Mouse (Mus musculus) adrenal gland, postnatal 14 days (tissue): ENCODE measurements around the gene Sp8. TPM values are rescaled to one million over a fixed set of nuclear protein-coding genes. Genes with fewer than 3 reads are reported as not detected.

ENCODE experiments used
- DNase-seq: peaks from one replicate; pipeline ENCODE4 v3.0.0; 2021; ENCODE audit warnings: mixed read lengths
- long read RNA-seq, 2 experiments: library from polyadenylated mRNA; stranded (forward); transcript quantifications; one replicate each; pipeline ENCODE4 v2.0.0; 2021
- total RNA-seq: library from RNA; stranded (reverse); gene quantifications from 2 replicates; pipeline ENCODE4 v1.2.3, GENCODE M21; 2021

The Sp8 gene
- total RNA-seq, result not detected in 2 replicates
- long read RNA-seq, experiment 1, result 0 reads
- long read RNA-seq, experiment 2, result 0 reads

DNA sequence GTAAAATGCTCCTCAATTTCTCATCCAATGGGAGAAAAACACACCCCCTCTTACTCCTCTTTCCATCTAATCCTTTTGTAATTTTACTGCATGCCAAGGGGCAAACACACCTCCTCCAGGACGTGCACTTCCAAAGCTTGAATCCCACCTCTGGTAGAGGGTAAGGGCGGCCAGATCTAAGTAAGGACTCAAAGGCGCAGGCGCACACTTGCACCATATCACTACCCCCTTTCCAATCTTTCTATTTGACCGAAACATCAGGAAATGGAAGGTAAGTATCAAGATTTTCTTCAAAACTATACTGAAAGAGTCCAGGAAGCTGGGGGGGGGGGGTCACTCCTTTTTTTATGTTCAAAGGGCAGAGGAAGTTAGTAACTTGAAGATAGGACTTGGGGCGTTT is at the start of gene Sp8:
Sp8 (plus strand) TSS at position 109 of the 400 bp plus-strand sequence.
- DNase-seq, result no peak

DNA sequence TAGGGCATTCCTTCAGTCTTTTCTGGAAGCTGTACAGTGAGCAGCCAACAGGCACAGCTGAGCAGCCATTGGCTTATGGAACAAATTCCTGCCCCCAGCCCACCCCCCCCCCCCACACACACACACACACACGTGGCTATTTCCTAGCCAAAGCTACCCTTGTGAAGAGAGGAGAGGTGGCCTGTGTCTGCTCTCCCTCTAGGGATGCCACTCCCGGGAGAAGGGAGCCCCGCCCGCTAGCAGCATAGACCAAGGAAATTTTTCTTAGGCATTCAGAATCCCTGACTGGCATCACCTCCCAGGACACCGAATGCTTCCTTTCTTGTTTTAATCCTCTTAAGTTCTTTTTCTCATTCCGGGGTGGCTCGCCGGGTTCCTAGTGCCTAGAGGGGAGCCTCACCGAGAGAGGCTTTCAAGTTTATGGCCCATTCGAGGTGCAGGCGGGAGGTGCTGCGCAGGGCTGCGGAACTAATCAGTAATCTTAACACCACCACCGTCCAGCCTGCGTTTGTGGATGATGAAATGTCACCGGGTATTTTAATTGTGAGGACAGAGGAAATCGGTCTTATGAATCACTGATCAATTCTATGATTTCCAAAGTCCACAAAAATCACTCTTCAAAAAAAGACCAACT is 34.7 kb upstream of the Sp8 start:
- no peak for DNase-seq

GRCm38 (mm10) chr12:118814561-118814960 is 31.6 kb upstream of the Sp8 start:
- DNase-seq, result no peak

GRCm38 (mm10) chr12:118816156-118816555 is 30.0 kb upstream of the Sp8 start:
- DNase-seq, result no peak

GRCm38 (mm10) chr12:118829881-118830280 is 16.2 kb upstream of the Sp8 start:
- no peak for DNase-seq

DNA sequence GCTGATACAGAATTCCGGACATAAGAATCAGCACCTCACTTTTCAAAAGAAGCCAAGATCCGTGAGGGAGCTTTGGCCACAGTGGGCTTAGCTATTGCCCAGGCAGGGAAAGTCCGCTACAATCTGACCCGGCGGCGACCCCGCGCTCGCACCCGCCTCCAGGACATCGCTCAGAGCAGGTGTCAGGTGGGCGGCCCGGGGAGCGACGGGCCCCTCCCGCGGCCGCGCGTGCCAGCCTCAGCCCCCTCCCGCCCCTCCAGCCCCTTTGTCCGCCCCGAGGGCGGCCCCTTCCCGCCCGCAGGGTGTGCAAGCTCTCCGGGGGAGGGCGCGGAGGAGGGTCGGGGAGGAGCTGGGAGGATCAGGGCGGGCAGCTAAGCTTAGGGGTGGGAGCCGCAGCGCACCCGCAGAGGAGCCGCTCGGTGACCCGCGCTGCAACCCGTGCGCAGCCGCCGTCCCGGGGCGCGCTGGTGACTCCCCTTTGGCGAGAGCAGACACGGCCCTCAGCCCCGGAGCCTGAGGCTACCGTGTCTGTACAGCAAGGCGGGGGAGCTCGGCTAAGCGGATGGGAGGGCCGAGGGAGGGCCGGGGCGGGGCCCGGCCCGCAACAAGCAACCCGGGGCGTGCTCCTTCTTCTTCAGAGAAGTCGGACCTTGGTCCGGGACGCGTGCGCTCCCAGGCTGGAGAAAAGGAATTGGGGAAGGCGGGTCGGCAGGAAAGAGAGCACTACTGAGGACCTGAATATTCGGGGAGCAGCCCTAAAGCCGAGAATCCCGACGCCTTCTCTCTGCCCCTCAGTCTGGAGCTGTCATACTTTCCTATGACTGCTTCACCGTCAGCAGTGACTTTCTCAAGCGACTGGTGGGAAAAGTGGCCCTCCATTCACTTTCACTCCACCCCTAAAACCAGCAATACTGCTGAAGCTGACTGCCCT is 9.5 kb upstream of the Sp8 start:
- peak; percentile 49 for DNase-seq

DNA sequence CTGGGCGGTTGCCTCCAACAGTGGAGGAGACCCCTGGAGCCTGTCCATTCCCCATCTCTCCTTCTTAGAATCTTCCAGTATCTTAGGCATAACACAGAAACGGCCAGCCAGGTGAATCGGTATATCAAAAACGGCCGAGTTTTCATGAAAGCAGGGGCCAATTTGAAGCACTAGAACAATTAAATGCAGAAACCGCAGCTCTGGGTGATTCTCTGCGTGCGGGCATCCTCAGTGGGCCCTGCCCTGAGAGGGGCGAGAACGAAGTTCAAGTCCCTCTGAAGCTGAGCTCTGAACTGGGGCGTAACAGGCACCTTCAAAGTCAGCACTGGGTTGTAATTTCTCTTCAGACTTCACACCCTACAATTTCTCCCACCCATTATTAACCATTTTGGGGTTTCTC is 8.8 kb upstream of the Sp8 start:
- DNase-seq, result no peak

- DNase-seq, result no peak
These were observed 7.9 kb upstream of the Sp8 start for GRCm38 (mm10) chr12:118838260-118838659.

- DNase-seq, result no peak
These were observed 6.7 kb upstream of the Sp8 start for GRCm38 (mm10) chr12:118839398-118839797.

DNA sequence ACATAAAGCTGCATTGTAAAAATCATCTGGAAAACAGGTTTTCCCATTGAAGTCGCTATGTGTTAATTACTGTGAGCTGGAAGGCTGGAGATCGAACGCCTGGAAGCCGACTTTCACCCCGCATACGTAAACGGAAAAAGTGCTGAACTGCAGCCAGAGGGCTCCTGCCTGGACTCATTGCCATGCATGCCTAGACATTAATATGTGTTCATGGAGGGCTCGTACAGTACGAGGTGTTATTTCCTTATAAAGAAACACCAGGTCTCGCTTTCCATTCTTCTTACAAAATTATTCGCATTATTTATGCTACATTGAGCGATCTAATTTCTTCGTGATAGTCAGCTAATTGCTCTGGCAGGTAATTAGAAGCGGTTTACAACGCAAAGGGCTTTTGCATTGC is 5.8 kb upstream of the Sp8 start:
- no peak for DNase-seq

- DNase-seq, result no peak
These were observed 5.3 kb upstream of the Sp8 start for GRCm38 (mm10) chr12:118840861-118841260.

DNA sequence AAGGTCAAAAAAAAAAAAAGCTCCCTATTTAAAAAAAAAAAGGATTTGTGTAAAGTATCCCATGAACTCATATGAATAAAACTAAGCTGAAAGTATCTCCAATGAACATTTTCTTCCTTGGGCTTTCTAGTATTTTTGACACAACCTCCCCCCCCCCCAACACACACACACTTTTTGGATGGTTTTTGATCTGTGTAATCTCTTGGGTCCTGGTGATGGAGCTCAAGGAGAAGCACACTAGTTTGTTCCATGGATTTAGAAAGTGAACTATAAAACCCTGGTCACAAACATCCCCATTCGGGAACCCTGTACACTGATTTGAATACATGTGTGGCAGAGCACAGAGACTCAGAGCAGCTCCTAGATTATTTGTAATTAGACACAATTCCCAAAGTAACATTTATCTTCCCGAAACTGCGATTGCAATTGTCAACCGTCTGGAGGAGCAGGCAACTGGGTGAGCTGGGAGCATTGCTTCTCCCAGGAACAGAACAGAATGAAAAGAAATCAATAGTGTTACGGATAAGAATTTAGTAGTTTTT is 4.7 kb upstream of the Sp8 start:
- DNase-seq, result no peak

DNA sequence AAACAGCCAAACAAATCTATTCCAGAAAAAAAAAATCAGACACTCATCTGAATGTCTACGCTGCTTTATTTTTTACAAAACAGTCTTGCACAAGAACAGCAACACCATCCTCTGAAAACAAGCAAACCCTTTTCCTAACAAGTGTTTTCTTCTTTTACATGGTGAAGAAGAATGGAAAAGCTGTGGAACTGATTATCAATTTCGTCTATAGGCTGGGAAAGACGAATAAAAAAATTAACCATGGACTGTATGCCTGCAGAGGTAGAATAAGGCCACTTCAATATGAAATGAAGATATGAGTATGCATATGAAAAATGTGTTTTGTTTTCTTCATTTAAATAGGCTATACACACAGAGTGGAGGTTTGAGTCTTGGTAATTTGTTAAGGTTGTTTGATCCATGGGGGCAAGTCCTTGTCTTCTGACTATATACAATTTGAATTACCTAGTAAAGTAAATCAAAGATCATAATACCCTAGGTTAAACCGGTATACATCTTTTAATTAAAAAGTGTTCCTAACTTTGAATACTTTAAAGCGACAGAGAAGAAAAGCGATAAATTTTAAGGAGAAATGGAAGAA is 4.1 kb upstream of the Sp8 start:
- no peak for DNase-seq

- DNase-seq, result no peak
These were observed 3.3 kb upstream of the Sp8 start for GRCm38 (mm10) chr12:118842671-118843411.

DNA sequence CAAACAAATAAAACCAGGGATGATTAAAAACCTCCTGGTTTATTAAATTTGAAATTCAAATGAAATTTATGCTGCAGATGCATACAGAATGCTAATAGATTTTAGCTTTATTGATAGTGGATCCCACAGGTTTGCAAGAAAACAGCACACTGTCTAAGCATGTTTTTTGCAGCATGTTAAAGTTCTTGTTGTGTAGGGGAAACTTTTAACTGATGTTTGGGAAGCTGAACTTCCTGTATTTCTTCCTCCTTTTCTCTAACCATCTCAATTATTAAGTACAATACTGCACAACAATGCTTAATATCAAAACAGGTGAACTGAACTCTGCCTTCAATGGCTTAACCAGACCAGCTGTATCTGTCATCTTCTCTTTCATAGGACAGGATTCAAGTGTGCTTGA is 2.0 kb upstream of the Sp8 start:
- DNase-seq, result no peak

DNA sequence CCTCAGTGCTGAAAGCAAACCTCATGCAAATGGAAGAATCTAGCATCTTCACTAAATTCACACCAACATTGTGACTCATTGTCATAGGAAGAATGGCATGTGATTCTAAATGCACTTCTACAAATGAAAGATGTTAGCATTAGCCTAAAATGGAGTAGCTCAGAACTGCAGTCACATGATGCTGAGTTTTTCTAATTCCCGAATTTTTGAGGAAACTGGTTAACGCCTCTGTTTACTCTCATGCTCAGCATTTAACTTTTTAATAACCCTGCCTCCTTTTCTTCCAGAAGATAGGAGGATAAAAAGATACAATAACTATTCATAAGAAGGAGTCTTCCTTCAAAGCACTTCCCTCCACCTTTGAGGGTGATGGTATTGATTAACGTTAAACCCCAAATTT is 1.3 kb upstream of the Sp8 start:
- no peak for DNase-seq

- no peak for DNase-seq
These were observed 778 bp upstream of the Sp8 start for GRCm38 (mm10) chr12:118845351-118845750.

DNA sequence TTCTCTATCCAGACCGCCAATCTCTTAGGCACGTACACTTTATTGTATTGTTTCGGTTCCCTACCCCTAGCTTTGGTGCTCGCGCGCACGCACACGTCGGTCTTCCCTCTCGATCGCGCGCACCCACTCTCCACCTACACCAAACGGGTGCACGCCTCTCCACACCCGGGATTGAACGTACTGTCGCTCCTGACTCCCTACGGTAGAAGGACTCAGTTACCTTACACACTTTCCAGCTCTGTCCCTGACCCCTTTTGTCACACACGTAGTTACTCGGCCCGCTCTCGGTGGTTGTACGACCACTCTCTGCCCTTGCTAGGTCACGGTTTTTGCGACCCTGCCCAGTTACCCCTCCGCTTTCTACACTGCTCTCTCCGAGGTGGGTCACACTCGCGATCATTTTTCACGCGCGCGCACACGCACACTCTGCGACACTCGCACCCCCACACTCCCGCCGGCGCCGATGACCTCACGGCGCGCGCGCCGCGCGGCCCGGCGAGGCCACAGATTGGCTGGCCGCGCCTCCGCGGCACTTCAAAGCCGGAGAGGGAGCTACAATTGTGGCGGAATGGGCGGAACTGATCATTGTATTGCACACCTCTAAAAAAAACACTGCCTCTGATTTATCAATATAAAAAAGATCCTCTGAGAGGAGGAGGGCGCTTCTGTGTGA is 656 bp downstream of the Sp8 start:
- peak; percentile 69 for DNase-seq

DNA sequence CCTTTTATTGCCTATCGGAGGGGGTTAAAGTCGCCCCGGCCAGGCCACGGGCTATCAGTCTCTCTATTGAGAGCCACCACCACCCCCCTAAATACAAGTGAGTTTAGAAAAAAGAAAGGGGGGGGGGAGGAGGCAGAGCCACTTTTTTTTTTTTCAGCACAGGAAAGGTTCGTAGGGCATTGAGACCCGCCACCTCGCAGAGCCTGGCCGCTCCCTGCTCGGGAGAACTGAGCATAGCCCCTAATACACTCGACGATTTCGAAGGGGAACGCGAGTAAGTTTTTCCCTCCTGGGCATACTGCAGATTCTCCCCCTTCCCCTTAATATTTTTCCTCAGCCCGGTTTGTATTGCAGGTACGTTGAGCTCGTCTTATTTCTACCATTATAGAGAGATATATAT is 1.3 kb downstream of the Sp8 start:
- DNase-seq, result no peak

GRCm38 (mm10) chr12:118847861-118848495 is 1.8 kb downstream of the Sp8 start:
- no peak for DNase-seq
